Mouse (Mus musculus): Measurements from ENCODE around the gene Clic4. TPM values are rescaled to one million over a fixed set of nuclear protein-coding genes. Genes with fewer than 3 reads are reported as not detected.
A peak's percentile ranks its signal among the peaks of the same experiment; 100 is the strongest.

Clic4 gene
- polyA plus RNA-seq, 1 experiment: 139 TPM

GRCm38 (mm10) chr4:135269656-135270341 is 2.8 kb downstream of the Clic4 start:
- peak; percentile 29 for TF ChIP-seq MYOD1 (IDR thresholded peaks at IDR 0.05; ENCODE audit: control insufficient read depth, insufficient read length, low read depth)
- TF ChIP-seq MAX (IDR thresholded peaks at IDR 0.05): no peak
- Histone ChIP-seq H3K79me3 (ENCODE audit: low read depth) (peaks cover 67% of the 10 kb centered on the region), H3ac (ENCODE audit: control insufficient read depth, insufficient read length, low read depth) (peak overlapping the region; percentile 38), H3K79me2 (ENCODE audit: control insufficient read depth, insufficient read depth) (peaks cover 76% of the 10 kb centered on the region), H3K4me3 (ENCODE audit: insufficient read depth, poor library complexity, severe bottlenecking) (peak overlapping the region; percentile 76), H3K27me3 (ENCODE audit: control insufficient read depth, insufficient read depth, insufficient read length) (no peaks in the 10 kb centered on the region), H3K36me3 (ENCODE audit: control insufficient read depth, insufficient read depth) (peaks cover 42% of the 10 kb centered on the region)

- no peaks in the 10 kb centered on the region for H3K27me3 ChIP-seq (ENCODE audit: control insufficient read depth, insufficient read depth, insufficient read length)
- no peak overlapping the region for H3K4me3 ChIP-seq (ENCODE audit: insufficient read depth, poor library complexity, severe bottlenecking)
- H3ac ChIP-seq (ENCODE audit: control insufficient read depth, insufficient read length, low read depth): no peak overlapping the region
- H3K79me2 ChIP-seq (ENCODE audit: control insufficient read depth, insufficient read depth): peaks cover 99% of the 10 kb centered on the region
- peaks cover 88% of the 10 kb centered on the region for H3K79me3 ChIP-seq (ENCODE audit: low read depth)
- no peak for TF ChIP-seq MYOG (IDR thresholded peaks at IDR 0.05; ENCODE audit: control insufficient read depth, extremely low read depth, insufficient read length)
- TF ChIP-seq USF1 (IDR thresholded peaks at IDR 0.05; ENCODE audit: low read depth): no peak
- TF ChIP-seq CTCF (IDR thresholded peaks at IDR 0.05; ENCODE audit: control insufficient read depth, insufficient read depth, insufficient read length): no peak
- no peak for TF ChIP-seq FOSL1 (IDR thresholded peaks at IDR 0.05; ENCODE audit: insufficient read depth, low read length, poor library complexity, severe bottlenecking)
- no peak for TF ChIP-seq MYOD1 (IDR thresholded peaks at IDR 0.05; ENCODE audit: control insufficient read depth, insufficient read length, low read depth)
- no peak for TF ChIP-seq MAX (IDR thresholded peaks at IDR 0.05)
- no peak for TF ChIP-seq CEBPB (IDR thresholded peaks at IDR 0.05; ENCODE audit: low read depth)
- peaks cover 50% of the 10 kb centered on the region for H3K36me3 ChIP-seq (ENCODE audit: control insufficient read depth, insufficient read depth)
Measured at GRCm38 (mm10) chr4:135267521-135267920, 5.1 kb downstream of the Clic4 start.

GRCm38 (mm10) chr4:135266987-135267386 is 5.6 kb downstream of the Clic4 start:
- Histone ChIP-seq H3K79me2 (ENCODE audit: control insufficient read depth, insufficient read depth) (peaks cover 100% of the 10 kb centered on the region), H3K79me3 (ENCODE audit: low read depth) (peaks cover 93% of the 10 kb centered on the region), H3K4me3 (ENCODE audit: insufficient read depth, poor library complexity, severe bottlenecking) (no peak overlapping the region), H3K27me3 (ENCODE audit: control insufficient read depth, insufficient read depth, insufficient read length) (no peaks in the 10 kb centered on the region), H3ac (ENCODE audit: control insufficient read depth, insufficient read length, low read depth) (no peak overlapping the region), H3K36me3 (ENCODE audit: control insufficient read depth, insufficient read depth) (peaks cover 55% of the 10 kb centered on the region)
- TF ChIP-seq USF1 (IDR thresholded peaks at IDR 0.05; ENCODE audit: low read depth): no peak
- no peak for TF ChIP-seq MAX (IDR thresholded peaks at IDR 0.05)
- no peak for TF ChIP-seq CTCF (IDR thresholded peaks at IDR 0.05; ENCODE audit: control insufficient read depth, insufficient read depth, insufficient read length)
- TF ChIP-seq MYOD1 (IDR thresholded peaks at IDR 0.05; ENCODE audit: control insufficient read depth, insufficient read length, low read depth): no peak
- TF ChIP-seq MYOG (IDR thresholded peaks at IDR 0.05; ENCODE audit: control insufficient read depth, extremely low read depth, insufficient read length): no peak
- no peak for TF ChIP-seq FOSL1 (IDR thresholded peaks at IDR 0.05; ENCODE audit: insufficient read depth, low read length, poor library complexity, severe bottlenecking)
- no peak for TF ChIP-seq CEBPB (IDR thresholded peaks at IDR 0.05; ENCODE audit: low read depth)

- H3K79me2 ChIP-seq (ENCODE audit: control insufficient read depth, insufficient read depth): peaks cover 98% of the 10 kb centered on the region
- no peaks in the 10 kb centered on the region for H3K27me3 ChIP-seq (ENCODE audit: control insufficient read depth, insufficient read depth, insufficient read length)
- H3K36me3 ChIP-seq (ENCODE audit: control insufficient read depth, insufficient read depth): peaks cover 35% of the 10 kb centered on the region
- no peak overlapping the region for H3K4me3 ChIP-seq (ENCODE audit: insufficient read depth, poor library complexity, severe bottlenecking)
- peaks cover 82% of the 10 kb centered on the region for H3K79me3 ChIP-seq (ENCODE audit: low read depth)
- no peak overlapping the region for H3ac ChIP-seq (ENCODE audit: control insufficient read depth, insufficient read length, low read depth)
- no peak for TF ChIP-seq CEBPB (IDR thresholded peaks at IDR 0.05; ENCODE audit: low read depth)
Measured at GRCm38 (mm10) chr4:135260434-135260833, 12.2 kb downstream of the Clic4 start.

- Histone ChIP-seq H3K36me3 (ENCODE audit: control insufficient read depth, insufficient read depth) (peaks cover 28% of the 10 kb centered on the region), H3K27me3 (ENCODE audit: control insufficient read depth, insufficient read depth, insufficient read length) (no peaks in the 10 kb centered on the region)
- TF ChIP-seq MYOD1 (IDR thresholded peaks at IDR 0.05; ENCODE audit: control insufficient read depth, insufficient read length, low read depth) (no peak), CEBPB (IDR thresholded peaks at IDR 0.05; ENCODE audit: low read depth) (no peak), CTCF (IDR thresholded peaks at IDR 0.05; ENCODE audit: control insufficient read depth, insufficient read depth, insufficient read length) (no peak), MAX (IDR thresholded peaks at IDR 0.05) (no peak), USF1 (IDR thresholded peaks at IDR 0.05; ENCODE audit: low read depth) (no peak), MYOG (IDR thresholded peaks at IDR 0.05; ENCODE audit: control insufficient read depth, extremely low read depth, insufficient read length) (no peak), FOSL1 (IDR thresholded peaks at IDR 0.05; ENCODE audit: insufficient read depth, low read length, poor library complexity, severe bottlenecking) (no peak)
Measured at GRCm38 (mm10) chr4:135258521-135258920, 14.1 kb downstream of the Clic4 start.

GRCm38 (mm10) chr4:135257881-135258476 is 14.6 kb downstream of the Clic4 start:
- peaks cover 98% of the 10 kb centered on the region for H3K79me2 ChIP-seq (ENCODE audit: control insufficient read depth, insufficient read depth)
- H3K79me3 ChIP-seq (ENCODE audit: low read depth): peaks cover 85% of the 10 kb centered on the region
- H3K27me3 ChIP-seq (ENCODE audit: control insufficient read depth, insufficient read depth, insufficient read length): no peaks in the 10 kb centered on the region
- no peak overlapping the region for H3ac ChIP-seq (ENCODE audit: control insufficient read depth, insufficient read length, low read depth)
- peaks cover 28% of the 10 kb centered on the region for H3K36me3 ChIP-seq (ENCODE audit: control insufficient read depth, insufficient read depth)
- H3K4me3 ChIP-seq (ENCODE audit: insufficient read depth, poor library complexity, severe bottlenecking): no peak overlapping the region
- TF ChIP-seq CTCF (IDR thresholded peaks at IDR 0.05; ENCODE audit: control insufficient read depth, insufficient read depth, insufficient read length) (no peak), MYOD1 (IDR thresholded peaks at IDR 0.05; ENCODE audit: control insufficient read depth, insufficient read length, low read depth) (no peak), MYOG (IDR thresholded peaks at IDR 0.05; ENCODE audit: control insufficient read depth, extremely low read depth, insufficient read length) (no peak), MAX (IDR thresholded peaks at IDR 0.05) (no peak), CEBPB (IDR thresholded peaks at IDR 0.05; ENCODE audit: low read depth) (no peak), USF1 (IDR thresholded peaks at IDR 0.05; ENCODE audit: low read depth) (no peak), FOSL1 (IDR thresholded peaks at IDR 0.05; ENCODE audit: insufficient read depth, low read length, poor library complexity, severe bottlenecking) (no peak)

More at GRCm38 (mm10) chr4:135258521-135258920, 14.1 kb downstream of the Clic4 start:
- Histone ChIP-seq H3K79me3 (ENCODE audit: low read depth) (peaks cover 84% of the 10 kb centered on the region), H3K79me2 (ENCODE audit: control insufficient read depth, insufficient read depth) (peaks cover 98% of the 10 kb centered on the region), H3K4me3 (ENCODE audit: insufficient read depth, poor library complexity, severe bottlenecking) (no peak overlapping the region), H3ac (ENCODE audit: control insufficient read depth, insufficient read length, low read depth) (no peak overlapping the region)

Data from C2C12 (cell line).